Mouse (Mus musculus) retina, adult 2 months (tissue): Measurements from ENCODE around the gene Olfr1361.

Experiments
- DNase-seq: peaks from one replicate; pipeline ENCODE4 v3.0.0-alpha.2; 2012; ENCODE audit warnings: low read depth, low spot score

The Olfr1361 gene

DNA sequence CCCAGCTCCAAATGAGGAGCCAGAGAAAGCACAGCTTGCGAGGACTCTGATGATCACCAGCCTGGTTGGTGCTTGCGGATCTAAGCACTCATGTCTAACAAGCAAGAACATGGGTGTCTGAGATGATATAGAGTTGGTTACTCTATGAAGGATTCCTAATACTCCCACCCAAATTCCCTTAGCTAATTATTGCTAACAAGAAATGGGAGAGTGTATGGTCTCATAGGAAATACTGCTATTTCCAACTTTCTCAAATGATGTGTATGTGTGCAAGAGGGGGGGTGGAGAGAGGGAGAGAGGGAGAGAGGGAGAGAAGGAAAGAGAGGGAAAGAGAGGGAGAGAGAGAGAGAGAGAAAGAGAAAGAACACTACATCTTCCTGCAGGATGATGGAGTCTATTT, at the start of gene Olfr1361:
TSS of gene Olfr1361 (minus strand) at position 101 of the 400 bp plus-strand sequence.
- no peak for DNase-seq

DNA sequence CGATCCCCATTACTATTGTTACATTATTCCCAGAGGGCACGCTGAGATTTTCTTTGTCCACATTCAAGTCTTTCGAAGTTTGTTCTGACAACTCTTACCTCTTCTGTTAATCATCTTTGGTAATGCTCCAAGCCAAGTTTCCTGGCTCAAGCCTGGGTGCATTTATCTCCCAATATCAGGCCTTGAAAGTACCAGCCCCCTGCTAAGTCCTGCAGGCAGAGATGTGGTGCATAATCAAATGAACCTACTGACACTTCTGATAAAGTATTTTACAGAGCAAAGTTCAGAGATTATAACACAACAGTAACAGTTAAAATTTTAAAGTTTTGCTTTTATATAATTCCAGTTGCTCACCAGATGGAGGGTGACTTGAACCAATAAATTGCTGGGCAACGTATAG, 48.5 kb upstream of the Olfr1361 start:
- DNase-seq = no peak

DNA sequence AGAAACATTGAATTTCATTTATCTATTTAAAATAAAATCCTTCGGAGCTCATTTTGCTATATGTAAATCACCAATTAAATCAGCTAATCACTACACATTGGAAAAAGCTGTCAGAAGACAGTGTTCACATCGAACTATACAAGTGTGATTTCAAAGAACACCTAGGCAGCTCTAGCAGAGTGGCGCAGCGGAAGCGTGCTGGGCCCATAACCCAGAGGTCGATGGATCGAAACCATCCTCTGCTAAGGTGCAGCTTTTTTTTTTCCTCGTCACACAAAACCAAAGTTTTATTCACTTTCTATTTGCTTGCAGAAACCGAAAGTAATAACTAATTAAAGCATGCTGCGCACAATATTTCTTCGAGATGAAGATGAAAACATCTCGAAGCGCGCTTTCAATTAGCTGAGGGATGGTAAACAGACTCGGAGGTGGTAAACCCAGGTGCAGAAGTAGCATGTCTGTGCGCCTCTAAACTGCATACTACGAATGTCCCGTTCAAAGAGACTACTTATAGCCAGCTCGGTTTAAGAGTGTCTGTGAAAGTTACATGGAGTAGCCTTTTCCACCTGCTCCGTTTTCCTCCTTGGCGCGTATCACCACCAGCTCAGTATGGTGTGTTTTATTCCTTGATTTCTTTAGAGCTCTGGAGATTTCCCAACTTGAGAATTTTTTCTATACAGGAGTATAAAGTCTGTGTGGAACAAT, 47.8 kb upstream of the Olfr1361 start:
- DNase-seq = peak; percentile 67

DNA sequence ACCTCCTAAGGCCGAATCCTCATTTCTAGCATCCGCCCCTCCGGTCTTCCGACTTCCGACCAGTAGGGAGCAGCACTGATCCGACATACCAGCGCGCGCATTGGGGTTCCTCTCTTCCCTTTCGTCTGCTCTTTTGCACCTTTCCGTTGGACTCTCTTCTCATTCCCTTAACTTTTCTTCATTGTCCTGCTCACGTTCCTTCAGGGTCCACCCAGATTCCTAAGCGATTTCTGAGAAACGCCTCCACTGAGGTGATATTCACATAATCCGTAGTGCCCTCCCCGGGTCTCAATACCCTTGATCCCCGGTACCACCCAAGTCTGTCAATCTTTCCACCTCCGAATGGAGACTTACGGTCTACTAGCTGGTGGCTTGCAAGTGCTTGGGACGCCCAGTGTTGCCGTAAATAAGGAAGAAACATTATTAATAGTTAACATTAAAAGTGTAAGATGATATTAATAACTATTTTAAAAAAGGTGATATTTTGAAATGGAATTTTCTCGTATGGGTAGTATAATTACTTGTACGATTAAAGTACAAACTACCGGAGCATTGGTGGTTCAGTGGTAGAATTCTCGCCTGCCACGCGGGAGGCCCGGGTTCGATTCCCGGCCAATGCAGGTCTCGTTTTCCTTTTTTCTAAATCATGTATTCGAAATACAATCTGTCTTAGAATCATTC, 47.0 kb upstream of the Olfr1361 start:
- peak; percentile 76 for DNase-seq

GRCm38 (mm10) chr13:21706669-21707068, 43.5 kb upstream of the Olfr1361 start:
- no peak for DNase-seq

GRCm38 (mm10) chr13:21697811-21698210, 34.6 kb upstream of the Olfr1361 start, which contains the start of gene Olfr1359:
Gene Olfr1359 (plus strand): TSS chr13:21698111.
- no peak for DNase-seq

GRCm38 (mm10) chr13:21677305-21677704, 14.1 kb upstream of the Olfr1361 start, which contains the start of gene Olfr1360:
Gene Olfr1360 (minus strand): TSS chr13:21677405.
- no peak for DNase-seq

DNA sequence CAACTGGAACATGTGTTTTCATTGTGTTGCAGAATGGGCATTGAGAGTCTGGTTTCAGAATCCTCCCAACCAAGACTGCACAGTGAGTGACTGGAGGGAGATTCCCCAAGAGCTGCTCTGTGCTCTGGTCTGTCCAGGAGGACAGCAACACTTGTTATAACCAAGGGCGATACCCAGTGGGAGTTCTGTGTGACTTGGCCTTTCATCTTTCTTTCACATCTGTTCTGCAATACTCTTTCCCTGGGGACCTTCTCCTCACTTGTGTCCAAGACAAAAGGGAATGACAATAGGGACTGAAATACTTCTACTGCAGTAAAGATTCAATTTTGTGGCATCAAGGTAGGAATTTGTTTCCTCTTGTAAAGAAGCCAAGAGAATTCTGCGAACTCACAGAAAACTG, 20.8 kb downstream of the Olfr1361 start, which contains the start of gene Olfr11:
TSS of gene Olfr11 (minus strand) at position 101 of the 400 bp plus-strand sequence.
- DNase-seq = no peak

DNA sequence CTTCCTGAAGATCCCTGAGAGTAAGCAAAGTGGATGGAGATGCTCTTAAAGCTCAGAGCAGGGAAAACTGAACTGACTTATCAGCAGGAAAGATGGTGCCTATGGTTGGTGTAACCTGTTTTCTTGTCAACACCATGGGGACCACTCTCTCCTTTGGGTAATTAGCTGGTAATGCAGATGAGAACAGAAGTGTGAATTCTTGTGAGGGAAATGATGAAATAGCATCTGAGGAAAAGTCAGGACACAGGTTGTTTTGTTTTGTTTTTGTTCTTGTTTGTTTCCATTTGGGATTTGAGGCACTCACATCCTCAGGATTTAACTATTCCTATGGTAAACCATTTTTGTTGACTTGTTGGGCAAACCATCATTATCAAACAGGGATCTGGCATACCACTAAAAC, 49.3 kb downstream of the Olfr1361 start, which contains the start of gene Olfr1362:
TSS of gene Olfr1362 (minus strand) at position 101 of the 400 bp plus-strand sequence.
- DNase-seq = no peak
